ENCODE assay signal across 15 mouse cellular contexts in genomic region chr9:67058366-67058765, GRCm38 (mm10). TPM values are rescaled to one million over a fixed set of nuclear protein-coding genes. Genes with fewer than 3 reads are reported as not detected.
A peak's percentile ranks its signal among the peaks of the same experiment; 100 is the strongest.
DNase-seq lines count a peak whose midpoint lies in the region; ATAC-seq and TF ChIP-seq lines count a peak whose summit lies in the region.
"Had no signal": no experiment of that assay in that cellular context is flagged by ENCODE, and none has a peak within 500 bp of the region (broad histone marks: within the 10 kb centered on the region; RNA-seq: fewer than 3 reads in every experiment).

No protein-coding gene starts in this region.

- no peaks in the 10 kb centered on the region for H3K36me3 ChIP-seq in heart, embryonic 15.5 days
- H3K36me3 ChIP-seq in heart, adult 2 months (ENCODE audit: control insufficient read depth, insufficient read depth, low read length) = no peaks in the 10 kb centered on the region
- no peaks in the 10 kb centered on the region for H3K36me3 ChIP-seq in forebrain, postnatal 0 days (ENCODE audit: insufficient read depth)
- H3K36me3 ChIP-seq: heart, embryonic 10.5 days had no signal

- no peak overlapping the region for H3K9ac ChIP-seq in heart, embryonic 15.5 days
- no peak overlapping the region for H3K9ac ChIP-seq in heart, adult 2 months (ENCODE audit: low read depth, low read length)
- H3K9ac ChIP-seq in forebrain, postnatal 0 days = no peak overlapping the region

- no peak for TF ChIP-seq POLR2A in heart, adult 2 months (IDR thresholded peaks at IDR 0.05; ENCODE audit: insufficient read depth, low read depth, low read length)

- intact Hi-C loops in heart, adult 2 months (cut with DNase I) = no loop called here
- intact Hi-C loops in left cerebral cortex, postnatal 4 days (cut with DNase I) = no loop called here
- intact Hi-C loops in left cerebral cortex, postnatal 36 days (cut with DNase I) = no loop called here

- no peak for TF ChIP-seq CTCF in heart, adult 2 months (IDR thresholded peaks at IDR 0.05)
- no peak for TF ChIP-seq CTCF in forebrain, postnatal 0 days (IDR thresholded peaks at IDR 0.05; ENCODE audit: low read depth)

- WGBS in heart, embryonic 15.5 days = 61% methylated on average over 6 of the region's 6 CpGs
- 50% methylated on average over 6 of the region's 6 CpGs for WGBS in heart, adult 2 months
- WGBS in forebrain, postnatal 0 days = 32% methylated on average over 6 of the region's 6 CpGs

- H3K4me3 ChIP-seq in heart, embryonic 15.5 days = no peak overlapping the region
- H3K4me3 ChIP-seq in heart, adult 2 months = no peak overlapping the region
- H3K4me3 ChIP-seq in forebrain, postnatal 0 days (ENCODE audit: low read depth, low read length) = no peak overlapping the region
- H3K4me3 ChIP-seq: heart, embryonic 10.5 days; megakaryocyte, embryonic 14.5 days had no signal

- H3K27me3 ChIP-seq in heart, embryonic 15.5 days = no peaks in the 10 kb centered on the region
- H3K27me3 ChIP-seq in heart, adult 2 months (ENCODE audit: control insufficient read depth, insufficient read depth, low read length) = no peaks in the 10 kb centered on the region
- no peaks in the 10 kb centered on the region for H3K27me3 ChIP-seq in forebrain, postnatal 0 days (ENCODE audit: insufficient read depth, low read length)
- H3K27me3 ChIP-seq: CH12.LX had no signal

- DNase-seq in heart, adult 2 months = no peak
- peak; percentile 53 for DNase-seq in left cerebral cortex, postnatal 4 days
- DNase-seq in left cerebral cortex, postnatal 36 days (ENCODE audit: low spot score in 2 of 2) = no peak
- peak; percentile 72 for DNase-seq in forebrain, postnatal 0 days
- DNase-seq in layer of hippocampus, postnatal 36 days = peak; percentile 68 to 70
- no peak for DNase-seq in testis, postnatal 10 days (ENCODE audit: low spot score)
- DNase-seq: adrenal gland, postnatal 25 days; cerebellum, adult 9-10 months; thymus, adult 18-20 months had no signal

- peak overlapping the region; percentile 40; the same call in 1 of the 2 replicates for H3K27ac ChIP-seq in heart, embryonic 15.5 days
- no peak overlapping the region for H3K27ac ChIP-seq in heart, adult 2 months
- no peak overlapping the region for H3K27ac ChIP-seq in forebrain, postnatal 0 days (ENCODE audit: low read depth, low read length)
- H3K27ac ChIP-seq: heart, embryonic 10.5 days; kidney, postnatal 0 days had no signal

- no peak overlapping the region for H3K4me2 ChIP-seq in heart, embryonic 15.5 days
- no peak overlapping the region for H3K4me2 ChIP-seq in forebrain, postnatal 0 days (ENCODE audit: low read depth)
- H3K4me2 ChIP-seq: liver, embryonic 11.5 days had no signal

- TF ChIP-seq EP300 in heart, adult 2 months (IDR thresholded peaks at IDR 0.05; ENCODE audit: insufficient read depth, low read depth, low read length) = no peak

- no peaks in the 10 kb centered on the region for H3K79me2 ChIP-seq in heart, adult 2 months (replicated peaks; ENCODE audit: control insufficient read depth, insufficient read depth, low read length)

- no peaks in the 10 kb centered on the region for H3K9me3 ChIP-seq in heart, embryonic 15.5 days (replicated peaks)
- no peaks in the 10 kb centered on the region for H3K9me3 ChIP-seq in forebrain, postnatal 0 days (ENCODE audit: low read length)
- H3K9me3 ChIP-seq: heart, embryonic 10.5 days had no signal

- ATAC-seq in heart, embryonic 15.5 days (replicated peaks; ENCODE audit: insufficient number of reproducible peaks, insufficient read depth, low FRiP score, low read depth) = no peak; the same call in 1 of the 2 replicates
- peak; percentile 86 for ATAC-seq in forebrain, postnatal 0 days

- peaks cover 8% of the 10 kb centered on the region for H3K4me1 ChIP-seq in heart, embryonic 15.5 days (replicated peaks)
- H3K4me1 ChIP-seq in heart, adult 2 months (ENCODE audit: control insufficient read depth, insufficient read depth, low read length) = no peaks in the 10 kb centered on the region; the same call in none of the 2 replicates
- H3K4me1 ChIP-seq in forebrain, postnatal 0 days (ENCODE audit: insufficient read depth) = no peaks in the 10 kb centered on the region
- H3K4me1 ChIP-seq: megakaryocyte, embryonic 14.5 days had no signal

RNA-seq across cellular contexts. Expression of gene Tpm1, which starts 9.2 kb away (rescaled TPM):
- 3,993 and 5,392 TPM in 2 replicates for polyA plus RNA-seq in heart, embryonic 15.5 days (2015; fragmentation: Nextera tagmentation; extraction: Ambion mirVana)
- over 10,000 TPM in 1 of 2 experiments, 1,000 to 10,000 TPM in 1; 9,950 to 10,380 TPM for total RNA-seq in heart, adult 2 months (2021)
- 5,659 and 10,700 TPM in 2 replicates for polyA plus RNA-seq in heart, adult 2 months (2012; rRNA removed)
- total RNA-seq in left cerebral cortex, postnatal 4 days (2021) = 100 to 1,000 TPM; 147 to 152 TPM
- total RNA-seq in left cerebral cortex, postnatal 36 days (2021) = 100 to 1,000 TPM; 230 to 232 TPM
- total RNA-seq in forebrain, postnatal 0 days (2014; rRNA removed) = 131 and 133 TPM in 2 replicates
- 120 and 134 TPM in 2 replicates for polyA plus RNA-seq in forebrain, postnatal 0 days (2015; fragmentation: Nextera tagmentation; extraction: Ambion mirVana)
- 100 to 1,000 TPM; 219 to 236 TPM for total RNA-seq in layer of hippocampus, postnatal 36 days (2021)

Comparison
In these comparisons a context has a peak if more than half of its experiments do, and no peak if none do; other contexts are left out.
1. DNase-seq: peak in left cerebral cortex, postnatal 4 days (single experiment), forebrain, postnatal 0 days (single experiment) and layer of hippocampus, postnatal 36 days (2 of 2); none in heart, adult 2 months (0 of 2), left cerebral cortex, postnatal 36 days (0 of 2) and testis, postnatal 10 days (single experiment).
2. RNA of gene Tpm1, which starts 9.2 kb away (total RNA-seq): 9,950 to 10,380 TPM in heart, adult 2 months; 219 to 236 TPM in layer of hippocampus, postnatal 36 days, 230 to 232 TPM in left cerebral cortex, postnatal 36 days, 147 to 152 TPM in left cerebral cortex, postnatal 4 days and 131 to 133 TPM in forebrain, postnatal 0 days; every median in the first group is over 10 times any median in the second.